Mouse (Mus musculus): ENCODE measurements at regions not wholly inside any gene's neighbourhood (a gene's known extent, or its start where the extent isn't known, plus 50 kb on each side); places are given as distances from the start of the nearest gene placed in this dataset.

DNA sequence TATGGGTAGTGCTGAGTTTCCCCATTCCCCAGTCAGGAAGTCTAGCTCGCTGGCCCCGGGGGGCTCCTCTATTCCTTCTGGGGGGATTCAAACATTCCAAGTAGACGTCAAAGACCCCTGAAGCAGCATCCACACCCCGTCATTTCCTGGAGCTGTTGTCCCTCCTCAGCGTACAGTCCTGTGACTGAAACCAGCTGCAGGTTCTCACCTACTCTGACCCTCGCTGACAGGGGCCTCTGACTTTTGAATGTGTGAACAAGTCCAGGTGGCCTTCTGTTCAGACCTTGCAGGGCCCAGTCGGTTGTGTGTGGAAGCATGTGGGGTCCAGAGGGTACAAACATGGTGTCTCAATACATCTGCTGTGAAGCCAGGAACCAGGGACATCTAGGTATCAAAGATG is 55.2 kb upstream of the Larp1 start:
- no peak for TF ChIP-seq CTCF (IDR thresholded peaks at IDR 0.05)
- no peak for TF ChIP-seq EP300 (IDR thresholded peaks at IDR 0.05)
